Mouse (Mus musculus) olfactory bulb, adult 2 months (tissue): Measurements from ENCODE around the gene Sik3.

Experiments used
- CTCF ChIP-seq: fragments of 200-500 bp; IDR thresholded peaks from 2 replicates; pipeline ENCODE4 v1.5.1; 2012; ENCODE audit warnings: low read depth, mild to moderate bottlenecking, low read length, moderate library complexity; ENCODE audit not compliant: insufficient read depth
- POLR2A ChIP-seq: fragments of 200-500 bp; IDR thresholded peaks from 2 replicates; pipeline ENCODE4 v1.6.1; 2012; ENCODE audit warnings: mild to moderate bottlenecking, low read depth, low read length, moderate library complexity; ENCODE audit not compliant: insufficient read depth

GRCm38 (mm10) chr9:46191644-46192043 is 179.0 kb downstream of the Sik3 start:
- no peak for TF ChIP-seq POLR2A
- TF ChIP-seq CTCF: no peak
